Comparison of ENCODE assay signal across 11 mouse cellular contexts in genomic region chr5:3405102-3405501, GRCm38 (mm10).
DNase-seq lines count a peak whose midpoint lies in the region; ATAC-seq and TF ChIP-seq lines count a peak whose summit lies in the region.
"Had no signal": no experiment of that assay in that cellular context is flagged by ENCODE, and none has a peak within 500 bp of the region (broad histone marks: within the 10 kb centered on the region; RNA-seq: fewer than 3 reads in every experiment).

No protein-coding gene starts in this region.

- no peaks in the 10 kb centered on the region for H3K36me3 ChIP-seq in hindbrain, postnatal 0 days (ENCODE audit: insufficient read depth, low read length)
- H3K36me3 ChIP-seq in hindbrain, embryonic 10.5 days: no peaks in the 10 kb centered on the region
- H3K36me3 ChIP-seq in limb, embryonic 14.5 days (ENCODE audit: control insufficient read depth, insufficient read depth, low read length): no peaks in the 10 kb centered on the region
- H3K36me3 ChIP-seq: midbrain, embryonic 15.5 days had no signal

- H3K4me2 ChIP-seq in hindbrain, postnatal 0 days (ENCODE audit: low read depth, low read length): no peak overlapping the region
- no peak overlapping the region for H3K4me2 ChIP-seq in limb, embryonic 14.5 days (replicated peaks; ENCODE audit: low read depth, low read length, severe bottlenecking)
- H3K4me2 ChIP-seq: midbrain, embryonic 15.5 days had no signal

- TF ChIP-seq POLR2A in limb, embryonic 14.5 days (IDR thresholded peaks at IDR 0.05; ENCODE audit: borderline replicate concordance, extremely low read depth, insufficient read depth, insufficient read length): no peak

- peak overlapping the region; percentile 54; the same call in 1 of the 2 replicates for H3K27ac ChIP-seq in hindbrain, postnatal 0 days
- no peak overlapping the region for H3K27ac ChIP-seq in hindbrain, embryonic 10.5 days
- H3K27ac ChIP-seq in limb, embryonic 14.5 days (replicated peaks; ENCODE audit: low read depth, low read length): no peak overlapping the region
- H3K27ac ChIP-seq: liver, embryonic 14.5 days; midbrain, embryonic 15.5 days had no signal

- no peak for TF ChIP-seq CTCF in hindbrain, postnatal 0 days (IDR thresholded peaks at IDR 0.05; ENCODE audit: low read depth)

- DNase-seq in hindbrain, postnatal 0 days (ENCODE audit: low spot score): peak; percentile 83
- DNase-seq in hindbrain, embryonic 10.5 days (ENCODE audit: low spot score): no peak
- peak; percentile 10 for DNase-seq in adipocyte (ENCODE audit: low spot score)
- peak; percentile 3 for DNase-seq in cerebellum, adult 8-10 months
- DNase-seq in limb, embryonic 14.5 days (ENCODE audit: low spot score): peak; percentile 26
- no peak for DNase-seq in c-Kit-positive CD71-positive TER-119-positive erythroid progenitor cells, embryonic 14.5 days (ENCODE audit: low spot score)
- no peak for DNase-seq in gastrocnemius, adult 18-20 months (ENCODE audit: low spot score)
- DNase-seq: heart, postnatal 10 days; kidney, postnatal 25 days had no signal

- H3K9ac ChIP-seq in hindbrain, postnatal 0 days (replicated peaks; ENCODE audit: low read length): no peak overlapping the region
- no peak overlapping the region for H3K9ac ChIP-seq in limb, embryonic 14.5 days (ENCODE audit: low read depth, low read length, severe bottlenecking)
- H3K9ac ChIP-seq: liver, embryonic 14.5 days; midbrain, embryonic 15.5 days had no signal

- ATAC-seq in hindbrain, postnatal 0 days: peak; percentile 71
- ATAC-seq in limb, embryonic 14.5 days (ENCODE audit: low FRiP score, low read depth): no peak
- ATAC-seq: midbrain, embryonic 15.5 days had no signal

- no peak overlapping the region for H3K4me3 ChIP-seq in hindbrain, postnatal 0 days (ENCODE audit: low read length)
- H3K4me3 ChIP-seq in hindbrain, embryonic 10.5 days: no peak overlapping the region
- H3K4me3 ChIP-seq in limb, embryonic 14.5 days (replicated peaks; ENCODE audit: low read length): no peak overlapping the region
- H3K4me3 ChIP-seq: midbrain, embryonic 15.5 days had no signal

- no peaks in the 10 kb centered on the region for H3K4me1 ChIP-seq in hindbrain, postnatal 0 days (ENCODE audit: insufficient read depth, low read length)
- H3K4me1 ChIP-seq in hindbrain, embryonic 10.5 days (replicated peaks): 0 out of 2 replicates have a peak, but pooled peaks cover 4% of the 10 kb centered on the region
- H3K4me1 ChIP-seq in limb, embryonic 14.5 days (ENCODE audit: control insufficient read depth, insufficient read depth, low read length): peaks cover 9% of the 10 kb centered on the region

- no peaks in the 10 kb centered on the region for H3K27me3 ChIP-seq in hindbrain, postnatal 0 days (ENCODE audit: insufficient read depth, low read length)
- H3K27me3 ChIP-seq in hindbrain, embryonic 10.5 days (ENCODE audit: insufficient read depth, poor library complexity, severe bottlenecking): no peaks in the 10 kb centered on the region
- no peaks in the 10 kb centered on the region for H3K27me3 ChIP-seq in limb, embryonic 14.5 days (ENCODE audit: control insufficient read depth, insufficient read depth, low read length)
- H3K27me3 ChIP-seq: midbrain, embryonic 15.5 days had no signal

- H3K9me3 ChIP-seq in hindbrain, postnatal 0 days (ENCODE audit: low read length): no peaks in the 10 kb centered on the region
- no peaks in the 10 kb centered on the region for H3K9me3 ChIP-seq in hindbrain, embryonic 10.5 days
- no peaks in the 10 kb centered on the region for H3K9me3 ChIP-seq in limb, embryonic 14.5 days (ENCODE audit: control insufficient read depth, low read length)
- H3K9me3 ChIP-seq: midbrain, embryonic 15.5 days had no signal

- WGBS in hindbrain, postnatal 0 days: 19% methylated on average over 6 of the region's 6 CpGs
- WGBS in hindbrain, embryonic 10.5 days: 63% methylated on average over 6 of the region's 6 CpGs
- WGBS in limb, embryonic 14.5 days: 25% methylated on average over 6 of the region's 6 CpGs

Comparison
In these comparisons a context has a peak if more than half of its experiments do, and no peak if none do; other contexts are left out.
1. DNase-seq: peak in hindbrain, postnatal 0 days (single experiment), adipocyte (single experiment), cerebellum, adult 8-10 months (single experiment) and limb, embryonic 14.5 days (single experiment); none in hindbrain, embryonic 10.5 days (single experiment), c-Kit-positive CD71-positive TER-119-positive erythroid progenitor cells, embryonic 14.5 days (single experiment) and gastrocnemius, adult 18-20 months (single experiment).